ENCODE assay signal across 19 mouse cellular contexts in genomic region chr3:22084222-22084996, GRCm38 (mm10). TPM values are rescaled to one million over a fixed set of nuclear protein-coding genes. Genes with fewer than 3 reads are reported as not detected.
A peak's percentile ranks its signal among the peaks of the same experiment; 100 is the strongest.
DNase-seq lines count a peak whose midpoint lies in the region; ATAC-seq and TF ChIP-seq lines count a peak whose summit lies in the region.
"Had no signal": no experiment of that assay in that cellular context is flagged by ENCODE, and none has a peak within 500 bp of the region (broad histone marks: within the 10 kb centered on the region; RNA-seq: fewer than 3 reads in every experiment).

No protein-coding gene starts in this region.

- no peaks in the 10 kb centered on the region for H3K27me3 ChIP-seq in lung, postnatal 0 days (replicated peaks; ENCODE audit: insufficient read depth, low read length)
- H3K27me3 ChIP-seq: forebrain, embryonic 15.5 days; limb, embryonic 15.5 days; neural tube, embryonic 13.5 days had no signal

- intact Hi-C loops in gastrocnemius, adult 2 months (cut with DNase I), result loop anchor here (5.0 kb wide), 1 partner anchor 33 kb away; no protein-coding TSS in a partner anchor

- DNase-seq in gastrocnemius, adult 2 months, result no peak
- DNase-seq in gastrocnemius, postnatal 10 days, result no peak
- peak; percentile 84 for DNase-seq in ES-CJ7 (ENCODE audit: low read depth, low spot score)
- DNase-seq in kidney, adult 9 months, result peak; percentile 77
- peak; percentile 27 to 79 for DNase-seq in kidney, postnatal 25 days
- no peak for DNase-seq in layer of hippocampus, adult 9-10 months (ENCODE audit: low spot score)
- DNase-seq in lung, postnatal 0 days (ENCODE audit: low spot score), result no peak
- DNase-seq: adrenal gland, postnatal 10 days; cerebellum, postnatal 10 days; embryo, embryonic 11 days; gastrocnemius, postnatal 36 days; layer of hippocampus, postnatal 36 days; lung, postnatal 14 days had no signal

- no peaks in the 10 kb centered on the region for H3K36me3 ChIP-seq in lung, postnatal 0 days (ENCODE audit: insufficient read depth, low read length)
- H3K36me3 ChIP-seq: forebrain, embryonic 15.5 days; limb, embryonic 15.5 days; neural tube, embryonic 13.5 days had no signal

- H3K9me3 ChIP-seq in lung, postnatal 0 days (ENCODE audit: low read length), result no peaks in the 10 kb centered on the region
- H3K9me3 ChIP-seq: forebrain, embryonic 15.5 days; limb, embryonic 15.5 days; neural tube, embryonic 13.5 days had no signal

- peak overlapping the region; percentile 46 for H3K27ac ChIP-seq in gastrocnemius, adult 2 months
- no peak overlapping the region for H3K27ac ChIP-seq in lung, postnatal 0 days (ENCODE audit: low read length)
- H3K27ac ChIP-seq: forebrain, embryonic 15.5 days; hindbrain, embryonic 10.5 days; hindbrain, postnatal 0 days; limb, embryonic 15.5 days; neural tube, embryonic 13.5 days had no signal

- H3K4me2 ChIP-seq in lung, postnatal 0 days (replicated peaks; ENCODE audit: low read depth, low read length), result no peak overlapping the region
- H3K4me2 ChIP-seq: forebrain, embryonic 15.5 days; limb, embryonic 15.5 days; neural tube, embryonic 13.5 days had no signal

- no peak overlapping the region for H3K4me3 ChIP-seq in gastrocnemius, adult 2 months
- H3K4me3 ChIP-seq in lung, postnatal 0 days (ENCODE audit: low read depth, low read length), result no peak overlapping the region
- H3K4me3 ChIP-seq: forebrain, embryonic 15.5 days; hindbrain, embryonic 10.5 days; limb, embryonic 15.5 days; neural tube, embryonic 13.5 days had no signal

- ATAC-seq in lung, postnatal 0 days, result no peak
- ATAC-seq: activated CD4-positive, CD25-positive, alpha-beta regulatory T cell, adult 4 months; forebrain, embryonic 15.5 days; hindbrain, postnatal 0 days had no signal

- peaks cover 3% of the 10 kb centered on the region; the same call in 1 of the 2 replicates for H3K4me1 ChIP-seq in lung, postnatal 0 days (ENCODE audit: insufficient read depth, low read depth, low read length)

- TF ChIP-seq EP300 in lung, postnatal 0 days (IDR thresholded peaks at IDR 0.05), result no peak

- no peak for TF ChIP-seq CTCF in gastrocnemius, adult 2 months (IDR thresholded peaks at IDR 0.05)
- no peak for TF ChIP-seq CTCF in lung, postnatal 0 days (IDR thresholded peaks at IDR 0.05)

- WGBS in lung, postnatal 0 days, result 72% methylated on average over 10 of the region's 10 CpGs

- H3K9ac ChIP-seq in lung, postnatal 0 days (replicated peaks; ENCODE audit: low read depth), result no peak overlapping the region
- H3K9ac ChIP-seq: forebrain, embryonic 15.5 days; limb, embryonic 15.5 days; neural tube, embryonic 13.5 days had no signal

RNA-seq across cellular contexts. Expression of gene Tbl1xr1, which starts 8.0 kb away (rescaled TPM):
- 10 to 100 TPM; 53.6 to 66.5 TPM for total RNA-seq in gastrocnemius, adult 2 months (2021)
- total RNA-seq in gastrocnemius, postnatal 10 days (2021), result 10 to 100 TPM; 59.3 to 66.0 TPM
- polyA plus RNA-seq in lung, postnatal 0 days (2015; fragmentation: Nextera tagmentation; extraction: Ambion mirVana), result 9.6 and 16.2 TPM in 2 replicates

Comparison
In these comparisons a context has a peak if more than half of its experiments do, and no peak if none do; other contexts are left out.
1. DNase-seq: peak in ES-CJ7 (single experiment), kidney, adult 9 months (single experiment) and kidney, postnatal 25 days (2 of 2); none in gastrocnemius, adult 2 months (single experiment), gastrocnemius, postnatal 10 days (single experiment), layer of hippocampus, adult 9-10 months (single experiment) and lung, postnatal 0 days (single experiment).